Mouse (Mus musculus) frontal cortex, adult 2 months (tissue): ENCODE data around the gene Mrps9. TPM values are rescaled to one million over a fixed set of nuclear protein-coding genes. Genes with fewer than 3 reads are reported as not detected.

ENCODE experiments used
- DNase-seq, 2 experiments: peaks; one replicate each; pipeline ENCODE4 v3.0.0; 2022; ENCODE audit warnings: low spot score in 1 of 2; ENCODE audit errors: extremely low spot score in 1 of 2
- polyA plus RNA-seq: library from polyadenylated mRNA; depleted of rRNA; stranded (reverse); fragments of >200 nt; gene quantifications from 2 replicates; pipeline ENCODE4 v1.2.3, GENCODE M21; 2012; rRNA removed

The Mrps9 gene
- polyA plus RNA-seq, 1 experiment = 57.1 TPM

DNA sequence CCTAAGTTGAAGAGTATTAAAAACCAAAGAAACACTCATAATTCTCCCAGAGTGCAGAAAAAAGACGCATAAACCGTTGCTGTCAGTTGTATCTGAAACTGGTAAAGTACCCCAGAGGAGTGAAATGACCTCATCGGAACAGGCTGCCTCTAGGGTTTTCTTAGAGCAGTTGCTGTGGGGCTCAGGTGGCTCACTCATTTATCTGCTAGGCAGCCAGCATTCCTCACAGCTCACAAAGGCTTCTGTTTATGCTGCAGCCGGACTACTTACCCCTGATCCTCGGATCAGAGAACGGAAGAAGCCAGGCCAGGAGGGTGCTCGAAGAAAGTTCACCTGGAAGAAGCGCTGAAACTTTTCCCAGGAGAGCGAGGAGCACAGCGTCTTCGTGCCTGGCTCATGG is 54.1 kb downstream of the Mrps9 start:
- no peak for DNase-seq

DNA sequence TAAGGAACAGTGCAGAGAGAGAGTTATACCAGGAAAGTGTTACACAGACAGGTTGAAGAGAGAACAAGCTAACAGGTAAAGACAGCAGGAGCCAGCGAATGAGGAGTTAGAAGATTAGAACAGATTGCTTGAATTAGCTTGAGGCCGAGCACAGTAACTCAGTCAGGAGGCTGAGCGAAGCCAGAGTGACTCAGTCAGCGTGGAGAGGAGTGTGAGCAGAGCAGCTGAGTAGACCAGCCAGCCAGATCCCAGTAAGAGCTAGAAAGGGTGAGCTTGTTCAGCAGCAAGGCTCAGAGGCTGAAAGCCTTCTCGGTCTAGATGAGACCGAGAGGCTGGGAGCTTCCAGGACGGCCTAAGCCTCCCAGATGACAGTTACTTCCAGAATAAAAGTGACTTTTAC is 55.7 kb downstream of the Mrps9 start:
- DNase-seq = peak in 1 of 2 experiments; percentile 64

GRCm38 (mm10) chr1:42907153-42907552 is 56.1 kb downstream of the Mrps9 start:
- DNase-seq = no peak

- DNase-seq = peak in 1 of 2 experiments; percentile 64
Measured at GRCm38 (mm10) chr1:42915062-42915461, 64.0 kb downstream of the Mrps9 start.

DNA sequence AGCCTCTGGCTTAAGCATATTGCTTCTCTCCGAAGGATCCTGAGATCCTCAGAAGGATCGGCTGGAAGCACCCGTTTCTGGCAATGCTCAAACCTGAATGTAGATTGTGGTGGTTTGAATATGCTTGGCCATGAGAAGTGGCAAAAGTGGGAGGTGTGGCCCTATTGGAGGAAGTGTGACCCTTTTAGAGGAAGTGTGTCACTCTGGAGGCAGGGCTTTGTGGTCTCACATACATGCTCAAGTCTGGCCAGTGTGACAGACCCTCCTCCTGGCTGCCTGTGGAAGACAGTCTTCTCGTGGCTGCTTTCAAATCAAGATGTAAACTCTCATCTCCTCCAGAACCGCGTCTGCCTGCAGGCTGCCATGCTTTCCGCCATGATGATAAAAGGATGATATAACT is 65.7 kb downstream of the Mrps9 start:
- no peak for DNase-seq

DNA sequence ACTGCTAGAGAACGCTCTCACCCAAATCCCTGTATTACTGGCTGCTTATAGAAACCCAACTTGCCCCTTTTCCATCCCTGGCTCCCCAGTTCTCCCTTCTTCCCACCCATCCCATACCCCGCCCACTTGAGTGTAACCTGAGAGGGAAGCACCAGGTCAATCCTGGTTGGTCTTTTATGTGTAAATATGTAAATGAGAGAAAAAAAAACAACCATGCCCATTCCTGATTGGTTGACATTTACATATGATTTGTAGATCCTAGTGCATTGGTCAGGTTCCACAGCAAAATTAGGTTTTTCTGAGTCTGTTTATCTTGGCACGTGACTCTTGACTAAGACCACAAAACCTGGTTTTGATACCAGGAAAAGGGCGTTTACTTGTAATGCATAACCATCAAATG is 66.9 kb downstream of the Mrps9 start:
- DNase-seq = no peak

DNA sequence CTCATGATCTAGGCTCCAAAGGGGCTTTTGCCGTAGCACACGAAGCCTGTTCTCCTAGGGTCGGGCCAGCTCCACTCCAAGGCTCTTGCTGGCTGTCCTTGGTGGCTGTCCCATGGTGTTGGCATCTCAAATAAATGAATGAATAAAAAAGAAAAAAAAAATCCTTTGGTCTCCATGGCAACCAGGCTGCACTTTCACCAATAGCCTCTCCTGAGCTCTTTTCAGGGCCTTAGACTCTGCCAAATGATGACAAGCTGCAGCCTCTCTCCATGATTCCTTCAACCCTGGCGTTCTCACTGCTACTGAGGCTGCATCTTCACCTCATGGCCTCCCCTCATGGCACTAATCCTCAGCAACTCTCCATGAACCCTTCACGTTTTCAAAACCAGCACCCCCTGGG is 72.9 kb downstream of the Mrps9 start:
- no peak for DNase-seq

- DNase-seq = no peak
Measured at GRCm38 (mm10) chr1:42933613-42934012, 82.6 kb downstream of the Mrps9 start.

DNA sequence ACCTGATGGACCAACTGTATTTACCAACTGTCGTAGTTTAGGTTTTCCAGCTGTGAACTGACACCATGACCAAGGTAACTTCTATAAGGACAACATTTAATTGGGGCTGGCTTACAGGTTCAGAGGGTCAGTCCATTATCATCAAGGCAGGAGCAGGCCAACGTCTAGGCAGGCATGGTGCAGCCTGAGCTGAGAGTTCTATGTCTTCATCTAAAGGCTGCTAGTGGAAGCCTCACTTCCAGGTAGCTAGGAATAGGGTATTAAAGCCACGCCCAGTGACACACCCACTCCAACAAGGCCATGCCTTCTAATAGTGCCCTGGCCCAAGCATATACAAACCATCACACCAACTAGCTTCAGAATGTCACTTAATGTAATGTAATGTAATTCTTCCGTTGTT is 97.5 kb downstream of the Mrps9 start:
- DNase-seq = no peak

GRCm38 (mm10) chr1:42952734-42953481 is 101.9 kb downstream of the Mrps9 start, which contains the start of gene Gpr45:
Gene Gpr45, plus strand, starts transcription at chr1:42952872.
- peak; percentile 39 to 69 for DNase-seq

DNA sequence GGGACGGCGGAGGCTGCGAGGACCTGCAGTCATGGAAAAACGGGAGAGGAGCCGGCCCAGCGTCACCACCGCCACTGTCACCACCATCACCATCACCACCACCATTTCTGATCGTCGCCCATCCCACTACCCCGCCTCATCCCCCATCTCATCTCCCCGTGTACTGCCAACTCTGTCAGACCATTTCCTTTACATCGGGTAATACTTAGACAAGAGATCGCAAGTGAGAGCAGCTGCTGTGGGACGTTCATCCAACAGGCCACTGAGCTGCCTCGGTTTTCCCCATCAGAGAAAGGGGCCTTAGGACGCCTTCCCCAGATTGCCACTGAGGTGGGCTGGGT is 102.4 kb downstream of the Mrps9 start:
- no peak for DNase-seq

Other genes with a start within 250 kb of the Mrps9 start
- gene Pou3f3, start 155.5 kb upstream of the Mrps9 start, polyA plus RNA-seq = 29.7 and 31.7 TPM in 2 replicates
- gene Gpr45, start 101.6 kb downstream of the Mrps9 start, polyA plus RNA-seq = 9.7 and 12.4 TPM in 2 replicates
- 34.4 and 36.7 TPM in 2 replicates for gene Tgfbrap1, start 247.4 kb downstream of the Mrps9 start, polyA plus RNA-seq
- gene AI597479, start 247.5 kb downstream of the Mrps9 start, polyA plus RNA-seq = 22.3 and 23.8 TPM in 2 replicates